Mouse (Mus musculus): ENCODE data around the gene Atp6v1g1. TPM values are rescaled to one million over a fixed set of nuclear protein-coding genes. Genes with fewer than 3 reads are reported as not detected.

The Atp6v1g1 gene
- total and polyA plus RNA-seq, 3 experiments, result 78.7 to 143 (median 95.1) TPM

DNA sequence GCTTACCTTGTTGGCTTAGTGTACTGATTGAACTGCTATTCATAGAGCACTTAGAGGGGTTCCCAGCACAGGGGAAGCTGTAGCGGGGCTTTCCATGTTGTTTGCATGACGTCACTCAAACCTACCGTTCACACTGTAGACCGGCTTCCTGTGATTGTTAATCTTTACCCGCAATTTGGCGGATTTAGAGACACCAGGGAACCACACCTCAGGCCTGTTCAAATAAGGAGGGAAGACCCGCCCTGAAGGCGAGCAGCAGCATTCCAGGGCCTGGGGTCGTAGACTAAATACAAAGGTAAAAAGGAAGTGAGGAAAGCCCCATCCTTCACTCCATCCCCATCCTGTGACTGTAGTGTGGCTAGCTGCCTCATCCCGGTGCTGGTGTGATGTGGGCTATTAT is 50.7 kb downstream of the Atp6v1g1 start:
- dilution Hi-C loops (cut with MboI; ENCODE audit: extremely low pct_ligation_motif_present, extremely low pct_unique_long_range_greater_than_20kb, low sequenced_read_pairs), result no loop called here

GRCm38 (mm10) chr4:63596010-63596409 is 51.4 kb downstream of the Atp6v1g1 start:
- H3K36me3 ChIP-seq (replicated peaks in 1 of 2; ENCODE audit: control insufficient read depth in 1 of 2, insufficient read depth in 1 of 2, low read length in 1 of 2), result no peaks in the 10 kb centered on the region
- no peak overlapping the region for H3K4me2 ChIP-seq (ENCODE audit: insufficient read depth, low read depth, poor library complexity, severe bottlenecking)
- no peak overlapping the region for H3K9ac ChIP-seq (ENCODE audit: insufficient read depth, low read depth)
- H3K79me2 ChIP-seq (replicated peaks; ENCODE audit: control insufficient read depth, extremely low read depth, insufficient read depth, poor library complexity, severe bottlenecking), result no peaks in the 10 kb centered on the region
- peaks cover 3% of the 10 kb centered on the region for H3K9me3 ChIP-seq (replicated peaks; ENCODE audit: low read length)
- no peak for TF ChIP-seq MYC (IDR thresholded peaks at IDR 0.05; ENCODE audit: low read depth, low read length)
- TF ChIP-seq CHD1 (IDR thresholded peaks at IDR 0.05; ENCODE audit: low read depth, low read length), result no peak
- no peak for TF ChIP-seq SMC3 (IDR thresholded peaks at IDR 0.05; ENCODE audit: low read depth, low read length)
- TF ChIP-seq POLR2AphosphoS2 (IDR thresholded peaks at IDR 0.05; ENCODE audit: low read depth, low read length), result no peak
- TF ChIP-seq ZC3H11A (IDR thresholded peaks at IDR 0.05; ENCODE audit: low read depth, low read length), result no peak
- no peak for TF ChIP-seq ZNF384 (IDR thresholded peaks at IDR 0.05; ENCODE audit: low read depth, low read length)
- no peak for TF ChIP-seq ZKSCAN1 (IDR thresholded peaks at IDR 0.05; ENCODE audit: borderline replicate concordance, low read depth, low read length)
- no peak for TF ChIP-seq TBP (conservative IDR thresholded peaks at IDR 0.05; ENCODE audit: low read depth, low read length)
- no peak for TF ChIP-seq IRF4 (IDR thresholded peaks at IDR 0.05; ENCODE audit: low read depth, low read length)
- no peak for TF ChIP-seq BHLHE40 (IDR thresholded peaks at IDR 0.05; ENCODE audit: low read depth, low read length)
- no peak for TF ChIP-seq USF1 (IDR thresholded peaks at IDR 0.05; ENCODE audit: low read depth, low read length)
- no peak for TF ChIP-seq USF2 (conservative IDR thresholded peaks at IDR 0.05; ENCODE audit: low read depth, low read length)
- TF ChIP-seq UBTF (IDR thresholded peaks at IDR 0.05; ENCODE audit: low read depth, low read length), result no peak
- TF ChIP-seq HCFC1 (IDR thresholded peaks at IDR 0.05; ENCODE audit: low read depth, low read length), result no peak
- no peaks in the 10 kb centered on the region for H3K27me3 ChIP-seq (replicated peaks)
- peaks cover 4 to 24% of the 10 kb centered on the region in 2 experiments; a peak in 3 of 4 replicates for H3K4me1 ChIP-seq (ENCODE audit: control insufficient read depth in 1 of 2, insufficient read depth in 2 of 2)
- no peak overlapping the region for H3K4me3 ChIP-seq (replicated peaks in 1 of 3; ENCODE audit: low read depth in 2 of 3, low read length in 2 of 3, poor library complexity in 1 of 3)
- in situ Hi-C loops (cut with MboI; ENCODE audit: low pct_ligation_motif_present, low pct_unique_long_range_greater_than_20kb, low sequenced_read_pairs), result no loop called here
- dilution Hi-C loops (cut with MboI; ENCODE audit: extremely low pct_ligation_motif_present, extremely low pct_unique_long_range_greater_than_20kb, low sequenced_read_pairs), result no loop called here
- DNase-seq (ENCODE audit: extremely low read depth), result no peak
- H3K27ac ChIP-seq (ENCODE audit: insufficient read depth, low read depth), result no peak overlapping the region

More for the DNA sequence above, 50.7 kb downstream of the Atp6v1g1 start:
- Histone ChIP-seq H3K4me1 (ENCODE audit: control insufficient read depth in 1 of 2, insufficient read depth in 2 of 2) (peaks cover 5 to 31% of the 10 kb centered on the region in 2 experiments; a peak in 3 of 4 replicates), H3K9me3 (replicated peaks; ENCODE audit: low read length) (peaks cover 3% of the 10 kb centered on the region), H3K27me3 (replicated peaks) (no peaks in the 10 kb centered on the region), H3K36me3 (replicated peaks in 1 of 2; ENCODE audit: control insufficient read depth in 1 of 2, insufficient read depth in 1 of 2, low read length in 1 of 2) (no peaks in the 10 kb centered on the region), H3K79me2 (replicated peaks; ENCODE audit: control insufficient read depth, extremely low read depth, insufficient read depth, poor library complexity, severe bottlenecking) (no peaks in the 10 kb centered on the region), H3K4me3 (replicated peaks in 1 of 3; ENCODE audit: low read depth in 2 of 3, low read length in 2 of 3, poor library complexity in 1 of 3) (no peak overlapping the region), H3K4me2 (ENCODE audit: insufficient read depth, low read depth, poor library complexity, severe bottlenecking) (no peak overlapping the region), H3K9ac (ENCODE audit: insufficient read depth, low read depth) (no peak overlapping the region), H3K27ac (ENCODE audit: insufficient read depth, low read depth) (no peak overlapping the region)
- TF ChIP-seq JUND (conservative IDR thresholded peaks at IDR 0.05; ENCODE audit: low read depth, low read length), result no peak
- TF ChIP-seq POLR2A (IDR thresholded peaks at IDR 0.05; ENCODE audit: low read depth, low read length), result no peak
- no peak for TF ChIP-seq POLR2AphosphoS2 (IDR thresholded peaks at IDR 0.05; ENCODE audit: low read depth, low read length)
- no peak for TF ChIP-seq CHD2 (IDR thresholded peaks at IDR 0.05; ENCODE audit: low read length)
- no peak for TF ChIP-seq NELFE (IDR thresholded peaks at IDR 0.05; ENCODE audit: low read depth, low read length)
- TF ChIP-seq ZKSCAN1 (IDR thresholded peaks at IDR 0.05; ENCODE audit: borderline replicate concordance, low read depth, low read length), result no peak
- TF ChIP-seq BHLHE40 (IDR thresholded peaks at IDR 0.05; ENCODE audit: low read depth, low read length), result no peak
- no peak for TF ChIP-seq ZMIZ1 (IDR thresholded peaks at IDR 0.05; ENCODE audit: low read depth, low read length)
- TF ChIP-seq MXI1 (IDR thresholded peaks at IDR 0.05; ENCODE audit: low read depth, low read length), result no peak
- no peak for TF ChIP-seq MEF2A (IDR thresholded peaks at IDR 0.05; ENCODE audit: borderline replicate concordance, low read depth, low read length)
- no peak for TF ChIP-seq MAZ (IDR thresholded peaks at IDR 0.05; ENCODE audit: low read depth, low read length)
- TF ChIP-seq ETS1 (conservative IDR thresholded peaks at IDR 0.05; ENCODE audit: low read depth, low read length), result no peak
- no peak for TF ChIP-seq MAFK (IDR thresholded peaks at IDR 0.05; ENCODE audit: insufficient replicate concordance, low read length)
- TF ChIP-seq KAT2A (IDR thresholded peaks at IDR 0.05; ENCODE audit: insufficient replicate concordance, low read length), result no peak
- in situ Hi-C loops (cut with MboI; ENCODE audit: low pct_ligation_motif_present, low pct_unique_long_range_greater_than_20kb, low sequenced_read_pairs), result no loop called here
- no peak for DNase-seq (ENCODE audit: extremely low read depth)

Data from CH12.LX (cell line).